Mouse (Mus musculus) liver (tissue): Measurements from ENCODE around the gene Gm21586.
"Not testable (repeated sequence)": the region's sequence is repeated elsewhere in the genome, so short reads cannot be mapped to it uniquely, and the experiment has no call there.

Experiments
- DNase-seq: peaks from one replicate; pipeline ENCODE4 v3.0.0-alpha.2; 2020; ENCODE audit warnings: mixed read lengths

Gm21586 gene

DNA sequence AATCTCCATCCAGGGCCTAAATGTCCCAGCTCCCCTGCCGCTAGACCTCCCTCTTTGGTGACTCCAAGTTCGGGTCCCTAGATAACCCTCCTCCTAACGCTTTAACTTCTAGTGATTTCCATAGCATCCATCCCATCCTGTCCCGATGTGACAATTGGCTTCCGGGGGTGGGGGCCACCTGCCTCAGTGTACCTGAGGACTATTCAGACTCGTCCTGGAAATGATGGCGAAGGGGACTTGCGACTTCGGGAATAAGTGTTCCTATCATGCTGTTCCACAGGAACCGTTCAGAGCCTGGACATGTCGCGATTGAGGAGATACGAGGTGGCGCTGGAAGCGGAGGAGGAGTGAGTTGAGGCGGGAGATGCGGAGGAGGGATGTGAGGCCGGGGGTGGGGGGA is at the start of gene Gm21586:
Gene Gm21586 (plus strand): TSS at position 301 of the 400 bp plus-strand sequence.
- not testable (repeated sequence) for DNase-seq

DNA sequence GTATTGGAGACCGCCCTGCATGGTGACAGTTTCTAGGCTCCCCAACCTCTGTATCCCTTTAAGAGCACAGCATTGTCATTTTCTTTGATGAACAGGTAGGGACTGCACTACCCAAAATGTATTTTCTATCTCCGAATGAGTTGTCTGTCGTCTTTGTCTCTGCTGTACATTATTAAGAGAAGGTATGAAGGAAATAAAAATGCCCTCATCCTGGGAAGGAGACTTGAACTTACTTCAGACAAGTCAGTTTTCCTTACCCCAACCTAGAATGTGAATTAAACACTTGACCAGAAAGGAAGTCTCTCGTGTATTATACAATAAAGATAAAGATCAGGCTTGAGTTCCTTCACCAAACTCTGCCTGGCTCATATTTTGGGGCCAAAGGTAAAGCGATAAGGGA is 27.3 kb downstream of the Gm21586 start, which contains the start of gene Gm2163:
Gene Gm2163 (plus strand): TSS at position 301 of the 400 bp plus-strand sequence.
- DNase-seq, result not testable (repeated sequence)
